Mouse (Mus musculus) heart, embryonic 11.5 days (tissue): ENCODE data around the gene Cep85l. TPM values are rescaled to one million over a fixed set of nuclear protein-coding genes. Genes with fewer than 3 reads are reported as not detected.

Experiments
- ATAC-seq: fragments of 200-750 bp; cut with Nextera tagmentation; replicated peaks from 2 replicates; pipeline ENCODE4 v1.8.0; 2017; ENCODE audit warnings: moderate library complexity; ENCODE audit not compliant: insufficient number of reproducible peaks, low FRiP score, low TSS enrichment
- H3K27ac ChIP-seq: fragments of 300-500 bp; sonication (generic); 2 replicates; pipeline ENCODE4 v1.5.1; 2014; ENCODE audit warnings: mild to moderate bottlenecking, low read depth, low read length
- H3K27me3 ChIP-seq: fragments of 300-500 bp; sonication (generic); 2 replicates; pipeline ENCODE4 v1.6.1; 2014; ENCODE audit warnings: mild to moderate bottlenecking, low read length, mixed read lengths; ENCODE audit not compliant: control insufficient read depth, insufficient read depth
- H3K36me3 ChIP-seq: fragments of 300-500 bp; sonication (generic); 2 replicates; pipeline ENCODE4 v1.6.1; 2014; ENCODE audit warnings: mild to moderate bottlenecking, low read length, moderate library complexity, mixed read lengths; ENCODE audit not compliant: control insufficient read depth, insufficient read depth
- H3K4me1 ChIP-seq: fragments of 300-500 bp; sonication (generic); 2 replicates; pipeline ENCODE4 v1.6.1; 2014; ENCODE audit warnings: low read length; ENCODE audit not compliant: control insufficient read depth, insufficient read depth
- H3K4me2 ChIP-seq: fragments of 300-500 bp; sonication (generic); 2 replicates; pipeline ENCODE4 v1.6.1; 2014; ENCODE audit warnings: mild to moderate bottlenecking, moderate library complexity
- H3K4me3 ChIP-seq: fragments of 300-500 bp; sonication (generic); 2 replicates; pipeline ENCODE4 v1.5.1; 2014; ENCODE audit warnings: low read depth, low read length
- H3K9ac ChIP-seq: fragments of 300-500 bp; sonication (generic); 2 replicates; pipeline ENCODE4 v1.6.1; 2014; ENCODE audit warnings: mild to moderate bottlenecking, low read depth, low read length, moderate library complexity
- H3K9me3 ChIP-seq: fragments of 300-500 bp; sonication (generic); replicated peaks from 2 replicates; pipeline ENCODE4 v1.6.1; 2016; ENCODE audit warnings: low read length; ENCODE audit not compliant: control insufficient read depth
- WGBS: fragments of 180-500 bp; shearing (Covaris S2); extraction: QIAGEN DNeasy Blood & Tissue Kit; methylation state at CpG from one replicate; pipeline ENCODE4 v1.1.7; 2014; ENCODE audit not compliant: insufficient replicate concordance; 5-methylcytosine and 5-hydroxymethylcytosine counted together
- polyA plus RNA-seq: library from polyadenylated mRNA; unstranded; fragments of >200 nt; fragmentation: Nextera tagmentation; extraction: Ambion mirVana; gene quantifications from 2 replicates; pipeline ENCODE4 v1.2.1, GENCODE M21; 2014

Cep85l gene
- polyA plus RNA-seq, 1 experiment from 2014 or later: 5.8 TPM

DNA sequence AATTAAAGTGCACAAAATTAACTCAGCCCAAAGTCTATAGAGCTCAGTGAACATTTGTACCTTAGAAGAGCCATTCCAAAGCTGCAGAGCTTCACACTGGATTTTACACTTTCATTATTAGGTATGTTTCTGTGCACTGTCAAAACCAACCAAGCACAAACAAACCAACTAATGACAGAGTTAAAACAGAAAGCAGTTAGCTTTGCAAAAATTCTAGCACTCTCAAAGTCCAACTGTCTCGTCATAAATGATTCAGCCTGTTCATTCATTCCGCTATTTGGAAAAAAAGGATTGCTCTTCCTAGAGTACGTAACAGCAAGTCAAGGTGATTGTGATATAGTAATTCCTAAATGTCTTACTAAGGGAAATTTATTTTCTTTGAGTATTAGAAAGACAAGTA lies 20.7 kb downstream of the Cep85l start:
- WGBS: 84% methylated on average over 3 of the region's 3 CpGs
- no peak overlapping the region for H3K9ac ChIP-seq
- ATAC-seq: no peak

GRCm38 (mm10) chr10:53353665-53354064 lies 26.1 kb downstream of the Cep85l start:
- H3K4me2 ChIP-seq: no peak overlapping the region
- H3K9ac ChIP-seq: no peak overlapping the region
- H3K4me1 ChIP-seq: no peaks in the 10 kb centered on the region
- H3K9me3 ChIP-seq: no peaks in the 10 kb centered on the region
- no peak overlapping the region for H3K27ac ChIP-seq
- peaks cover 3% of the 10 kb centered on the region; the same call in 1 of the 2 replicates for H3K36me3 ChIP-seq
- H3K4me3 ChIP-seq: no peak overlapping the region
- no peaks in the 10 kb centered on the region for H3K27me3 ChIP-seq
- 77% methylated on average over 3 of the region's 3 CpGs for WGBS
- ATAC-seq: no peak

More for the DNA sequence above, 20.7 kb downstream of the Cep85l start:
- no peak overlapping the region for H3K4me3 ChIP-seq
- no peak overlapping the region for H3K4me2 ChIP-seq
- H3K36me3 ChIP-seq: peaks cover 6% of the 10 kb centered on the region
- H3K27ac ChIP-seq: no peak overlapping the region
- no peaks in the 10 kb centered on the region for H3K27me3 ChIP-seq
- no peaks in the 10 kb centered on the region for H3K9me3 ChIP-seq
- no peaks in the 10 kb centered on the region for H3K4me1 ChIP-seq

GRCm38 (mm10) chr10:53349254-53349653 lies 30.5 kb downstream of the Cep85l start:
- no peak overlapping the region for H3K4me2 ChIP-seq
- 84% methylated on average over 1 of the region's 1 CpGs for WGBS
- no peak overlapping the region for H3K27ac ChIP-seq
- no peaks in the 10 kb centered on the region; the same call in 1 of the 2 replicates for H3K36me3 ChIP-seq
- H3K4me1 ChIP-seq: no peaks in the 10 kb centered on the region
- no peaks in the 10 kb centered on the region for H3K27me3 ChIP-seq
- no peak overlapping the region for H3K9ac ChIP-seq
- no peaks in the 10 kb centered on the region for H3K9me3 ChIP-seq
- no peak for ATAC-seq
- H3K4me3 ChIP-seq: no peak overlapping the region

GRCm38 (mm10) chr10:53347787-53348755 lies 31.7 kb downstream of the Cep85l start:
- Histone ChIP-seq H3K27ac (no peak overlapping the region), H3K9me3 (no peaks in the 10 kb centered on the region), H3K27me3 (no peaks in the 10 kb centered on the region), H3K4me1 (no peaks in the 10 kb centered on the region), H3K9ac (no peak overlapping the region), H3K4me3 (no peak overlapping the region), H3K4me2 (no peak overlapping the region), H3K36me3 (no peaks in the 10 kb centered on the region; the same call in 1 of the 2 replicates)
- WGBS: 51% methylated on average over 10 of the region's 10 CpGs
- ATAC-seq: no peak

DNA sequence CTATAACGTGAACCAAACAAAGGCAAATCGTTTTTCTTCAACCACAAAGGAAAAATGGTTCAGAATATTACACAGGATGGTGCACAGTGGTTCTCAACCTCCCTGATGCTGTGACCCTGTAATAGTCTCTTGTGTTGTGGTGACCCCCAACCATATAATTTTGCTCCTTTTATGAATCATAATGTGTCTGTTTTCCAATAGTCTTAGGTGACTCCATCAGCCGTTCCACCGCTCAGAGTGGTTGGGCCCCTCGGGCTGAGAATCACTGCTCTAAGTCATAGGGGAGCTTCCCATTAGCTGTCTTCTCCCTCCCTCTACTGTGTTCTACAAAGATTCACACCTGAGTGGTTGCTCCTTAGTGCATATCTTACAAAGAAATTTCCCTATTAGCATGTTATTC lies 32.8 kb downstream of the Cep85l start:
- Histone ChIP-seq H3K4me2 (no peak overlapping the region), H3K27ac (no peak overlapping the region), H3K4me1 (no peaks in the 10 kb centered on the region), H3K9ac (no peak overlapping the region), H3K4me3 (no peak overlapping the region), H3K27me3 (no peaks in the 10 kb centered on the region), H3K36me3 (no peaks in the 10 kb centered on the region; the same call in 1 of the 2 replicates), H3K9me3 (no peaks in the 10 kb centered on the region)
- no peak for ATAC-seq
- WGBS: 79% methylated on average over 5 of the region's 5 CpGs

GRCm38 (mm10) chr10:53346506-53346905 lies 33.2 kb downstream of the Cep85l start:
- 40% methylated on average over 3 of the region's 3 CpGs for WGBS
- Histone ChIP-seq H3K27me3 (no peaks in the 10 kb centered on the region), H3K4me1 (no peaks in the 10 kb centered on the region), H3K4me2 (no peak overlapping the region), H3K4me3 (no peak overlapping the region), H3K9me3 (no peaks in the 10 kb centered on the region), H3K36me3 (no peaks in the 10 kb centered on the region; the same call in 1 of the 2 replicates), H3K27ac (no peak overlapping the region), H3K9ac (no peak overlapping the region)
- no peak for ATAC-seq

DNA sequence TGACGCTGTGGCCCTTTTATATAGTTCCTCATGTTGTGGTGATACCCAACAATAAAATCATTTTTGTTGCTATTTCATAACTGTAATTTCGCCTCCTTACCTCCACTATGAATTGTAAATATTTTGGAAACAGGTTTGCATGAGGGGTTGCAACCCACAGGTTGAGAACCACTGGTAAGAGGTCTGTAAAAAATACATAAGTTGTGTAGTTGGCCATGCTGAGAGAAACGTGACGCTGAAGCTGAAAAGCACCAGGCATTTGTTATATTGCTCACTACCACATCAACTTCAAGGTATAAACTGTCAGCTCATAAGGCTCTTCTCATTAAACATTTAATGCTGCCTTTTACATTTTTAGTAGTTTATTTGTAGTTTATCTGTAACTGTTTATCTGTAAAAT lies 34.2 kb downstream of the Cep85l start:
- no peaks in the 10 kb centered on the region for H3K4me1 ChIP-seq
- 86% methylated on average over 4 of the region's 4 CpGs for WGBS
- ATAC-seq: no peak
- no peaks in the 10 kb centered on the region; the same call in 1 of the 2 replicates for H3K36me3 ChIP-seq
- no peak overlapping the region for H3K4me3 ChIP-seq
- no peak overlapping the region for H3K27ac ChIP-seq
- no peak overlapping the region for H3K4me2 ChIP-seq
- no peak overlapping the region for H3K9ac ChIP-seq
- no peaks in the 10 kb centered on the region for H3K27me3 ChIP-seq
- H3K9me3 ChIP-seq: no peaks in the 10 kb centered on the region

DNA sequence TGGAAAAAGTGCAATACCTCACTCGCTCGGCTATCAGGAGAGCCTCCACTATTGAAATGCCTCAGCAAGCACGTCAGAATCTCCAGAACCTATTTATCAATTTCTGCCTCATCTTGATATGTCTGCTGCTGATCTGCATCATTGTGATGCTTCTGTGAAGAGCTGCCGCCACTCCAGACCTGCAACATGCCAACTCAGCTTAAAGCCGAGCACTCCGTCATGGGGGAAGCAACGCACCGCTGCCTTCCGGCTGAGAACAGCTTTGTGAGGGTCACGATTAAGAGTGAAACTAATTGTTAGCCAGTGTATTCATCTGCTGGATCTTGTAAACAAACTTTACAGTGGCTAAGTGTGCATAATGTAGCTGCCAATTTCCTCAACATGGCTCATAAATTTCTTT lies 35.9 kb downstream of the Cep85l start:
- Histone ChIP-seq H3K4me2 (peak overlapping the region; percentile 52), H3K27ac (peak overlapping the region; percentile 75), H3K4me3 (peak overlapping the region; percentile 14; the same call in 1 of the 2 replicates)

More for the DNA sequence above, 35.9 kb downstream of the Cep85l start:
- Histone ChIP-seq H3K27me3 (no peaks in the 10 kb centered on the region), H3K36me3 (no peaks in the 10 kb centered on the region; the same call in 1 of the 2 replicates), H3K9ac (peak overlapping the region; percentile 60; the same call in 1 of the 2 replicates), H3K4me1 (no peaks in the 10 kb centered on the region), H3K9me3 (no peaks in the 10 kb centered on the region)
- no peak for ATAC-seq
- WGBS: 52% methylated on average over 10 of the region's 10 CpGs
